Mouse (Mus musculus): ENCODE measurements around the gene Cfap43. TPM values are rescaled to one million over a fixed set of nuclear protein-coding genes. Genes with fewer than 3 reads are reported as not detected.
A peak's percentile ranks its signal among the peaks of the same experiment; 100 is the strongest.

Cfap43 gene
- polyA plus RNA-seq, 1 experiment from 2014 or later: 1.7 TPM

- H3K4me3 ChIP-seq: no peak overlapping the region
- H3K4me1 ChIP-seq: peaks cover 26% of the 10 kb centered on the region
- no peaks in the 10 kb centered on the region for H3K9me3 ChIP-seq (replicated peaks)
- H3K4me2 ChIP-seq (replicated peaks): no peak overlapping the region
- peak overlapping the region; percentile 98 for H3K27ac ChIP-seq
- ATAC-seq (ENCODE audit: low FRiP score): no peak
- no peaks in the 10 kb centered on the region for H3K27me3 ChIP-seq
- WGBS: 89% methylated on average over 4 of the region's 4 CpGs
- H3K36me3 ChIP-seq: 0 out of 2 replicates have a peak, but pooled peaks cover 2% of the 10 kb centered on the region
- no peak overlapping the region for H3K9ac ChIP-seq
Measured at GRCm38 (mm10) chr19:47910751-47911150, 8.3 kb downstream of the Cfap43 start.

- peak overlapping the region; percentile 60 for H3K4me2 ChIP-seq (replicated peaks)
- peak overlapping the region; percentile 98 for H3K27ac ChIP-seq
- peak overlapping the region; percentile 78 for H3K9ac ChIP-seq
- peak; percentile 3; the same call in 1 of the 2 replicates for ATAC-seq (ENCODE audit: low FRiP score)
- H3K27me3 ChIP-seq: no peaks in the 10 kb centered on the region
- H3K4me3 ChIP-seq: no peak overlapping the region
- H3K36me3 ChIP-seq: 0 out of 2 replicates have a peak, but pooled peaks cover 2% of the 10 kb centered on the region
- H3K4me1 ChIP-seq: peaks cover 29% of the 10 kb centered on the region
- 42% methylated on average over 4 of the region's 4 CpGs for WGBS
- H3K9me3 ChIP-seq (replicated peaks): no peaks in the 10 kb centered on the region
Measured at GRCm38 (mm10) chr19:47910117-47910618, 8.9 kb downstream of the Cfap43 start.

- ATAC-seq (ENCODE audit: low FRiP score): peak; percentile 85
- Histone ChIP-seq H3K36me3 (0 out of 2 replicates have a peak, but pooled peaks cover 2% of the 10 kb centered on the region), H3K27ac (peak overlapping the region; percentile 98), H3K4me3 (peak overlapping the region; percentile 30), H3K9ac (peak overlapping the region; percentile 78), H3K9me3 (replicated peaks) (no peaks in the 10 kb centered on the region), H3K4me1 (peaks cover 30% of the 10 kb centered on the region), H3K27me3 (no peaks in the 10 kb centered on the region), H3K4me2 (replicated peaks) (peak overlapping the region; percentile 60)
- 2% methylated on average over 10 of the region's 10 CpGs for WGBS
Measured at GRCm38 (mm10) chr19:47909387-47910116, 9.5 kb downstream of the Cfap43 start.

GRCm38 (mm10) chr19:47908961-47909371 is 10.1 kb downstream of the Cfap43 start:
- no peaks in the 10 kb centered on the region for H3K9me3 ChIP-seq (replicated peaks)
- peak overlapping the region; percentile 98 for H3K27ac ChIP-seq
- H3K27me3 ChIP-seq: no peaks in the 10 kb centered on the region
- H3K4me2 ChIP-seq (replicated peaks): peak overlapping the region; percentile 60
- H3K4me3 ChIP-seq: peak overlapping the region; percentile 30
- no peaks in the 10 kb centered on the region for H3K36me3 ChIP-seq
- ATAC-seq (ENCODE audit: low FRiP score): peak; percentile 53
- 30% methylated on average over 6 of the region's 6 CpGs for WGBS
- H3K4me1 ChIP-seq: peaks cover 30% of the 10 kb centered on the region
- H3K9ac ChIP-seq: peak overlapping the region; percentile 78

- Histone ChIP-seq H3K4me1 (peaks cover 42% of the 10 kb centered on the region), H3K27me3 (no peaks in the 10 kb centered on the region), H3K27ac (no peak overlapping the region), H3K4me2 (replicated peaks) (no peak overlapping the region), H3K9me3 (replicated peaks) (no peaks in the 10 kb centered on the region), H3K4me3 (no peak overlapping the region), H3K9ac (no peak overlapping the region), H3K36me3 (no peaks in the 10 kb centered on the region)
- WGBS: 93% methylated on average over 9 of the region's 9 CpGs
- no peak for ATAC-seq (ENCODE audit: low FRiP score)
Measured at GRCm38 (mm10) chr19:47907596-47907995, 11.5 kb downstream of the Cfap43 start.

- 86% methylated on average over 5 of the region's 5 CpGs for WGBS
- Histone ChIP-seq H3K27me3 (no peaks in the 10 kb centered on the region), H3K36me3 (no peaks in the 10 kb centered on the region), H3K9me3 (replicated peaks) (no peaks in the 10 kb centered on the region), H3K27ac (no peak overlapping the region), H3K9ac (no peak overlapping the region), H3K4me3 (no peak overlapping the region), H3K4me1 (peaks cover 48% of the 10 kb centered on the region), H3K4me2 (replicated peaks) (no peak overlapping the region)
- no peak for ATAC-seq (ENCODE audit: low FRiP score)
Measured at GRCm38 (mm10) chr19:47905603-47906002, 13.5 kb downstream of the Cfap43 start.

GRCm38 (mm10) chr19:47905081-47905480 is 14.0 kb downstream of the Cfap43 start:
- Histone ChIP-seq H3K4me1 (peaks cover 43% of the 10 kb centered on the region), H3K4me2 (replicated peaks) (no peak overlapping the region), H3K27ac (no peak overlapping the region), H3K4me3 (no peak overlapping the region), H3K36me3 (no peaks in the 10 kb centered on the region), H3K27me3 (no peaks in the 10 kb centered on the region), H3K9me3 (replicated peaks) (no peaks in the 10 kb centered on the region), H3K9ac (no peak overlapping the region)
- ATAC-seq (ENCODE audit: low FRiP score): no peak
- 90% methylated on average over 4 of the region's 4 CpGs for WGBS

- H3K4me2 ChIP-seq (replicated peaks): no peak overlapping the region
- H3K4me3 ChIP-seq: no peak overlapping the region
- no peak overlapping the region for H3K27ac ChIP-seq
- no peaks in the 10 kb centered on the region for H3K9me3 ChIP-seq (replicated peaks)
- peak; percentile 57; the same call in 1 of the 2 replicates for ATAC-seq (ENCODE audit: low FRiP score)
- H3K36me3 ChIP-seq: no peaks in the 10 kb centered on the region
- H3K27me3 ChIP-seq: no peaks in the 10 kb centered on the region
- 46% methylated on average over 4 of the region's 4 CpGs for WGBS
- H3K4me1 ChIP-seq: peaks cover 30% of the 10 kb centered on the region
- no peak overlapping the region for H3K9ac ChIP-seq
Measured at GRCm38 (mm10) chr19:47903679-47904078, 15.4 kb downstream of the Cfap43 start.

- Histone ChIP-seq H3K27me3 (no peaks in the 10 kb centered on the region), H3K36me3 (peaks cover 5% of the 10 kb centered on the region; the same call in 1 of the 2 replicates), H3K4me3 (no peak overlapping the region), H3K4me2 (replicated peaks) (no peak overlapping the region), H3K9ac (no peak overlapping the region), H3K4me1 (peaks cover 26% of the 10 kb centered on the region), H3K27ac (no peak overlapping the region), H3K9me3 (replicated peaks) (no peaks in the 10 kb centered on the region)
- WGBS: 75% methylated on average over 13 of the region's 13 CpGs
- peak; percentile 21; the same call in 1 of the 2 replicates for ATAC-seq (ENCODE audit: low FRiP score)
Measured at GRCm38 (mm10) chr19:47902316-47903201, 16.5 kb downstream of the Cfap43 start.

GRCm38 (mm10) chr19:47900558-47900957 is 18.5 kb downstream of the Cfap43 start:
- Histone ChIP-seq H3K27me3 (no peaks in the 10 kb centered on the region), H3K9ac (no peak overlapping the region), H3K4me2 (replicated peaks) (no peak overlapping the region), H3K4me1 (peaks cover 25% of the 10 kb centered on the region), H3K9me3 (replicated peaks) (no peaks in the 10 kb centered on the region), H3K36me3 (peaks cover 25% of the 10 kb centered on the region), H3K4me3 (no peak overlapping the region), H3K27ac (no peak overlapping the region)
- ATAC-seq (ENCODE audit: low FRiP score): no peak
- 84% methylated on average over 10 of the region's 10 CpGs for WGBS

- ATAC-seq (ENCODE audit: low FRiP score): no peak
- no peaks in the 10 kb centered on the region for H3K27me3 ChIP-seq
- WGBS: 70% methylated on average over 6 of the region's 6 CpGs
Measured at GRCm38 (mm10) chr19:47900012-47900411, 19.1 kb downstream of the Cfap43 start.

GRCm38 (mm10) chr19:47898472-47899079 is 20.5 kb downstream of the Cfap43 start:
- peaks cover 40% of the 10 kb centered on the region for H3K36me3 ChIP-seq
- no peaks in the 10 kb centered on the region for H3K9me3 ChIP-seq (replicated peaks)
- H3K4me3 ChIP-seq: no peak overlapping the region
- no peaks in the 10 kb centered on the region for H3K27me3 ChIP-seq
- H3K4me1 ChIP-seq: peaks cover 18% of the 10 kb centered on the region
- H3K4me2 ChIP-seq (replicated peaks): no peak overlapping the region
- no peak overlapping the region for H3K27ac ChIP-seq
- ATAC-seq (ENCODE audit: low FRiP score): no peak
- H3K9ac ChIP-seq: no peak overlapping the region
- 89% methylated on average over 8 of the region's 8 CpGs for WGBS

More at GRCm38 (mm10) chr19:47900012-47900411, 19.1 kb downstream of the Cfap43 start:
- H3K9ac ChIP-seq: no peak overlapping the region
- peaks cover 30% of the 10 kb centered on the region for H3K36me3 ChIP-seq
- peaks cover 21% of the 10 kb centered on the region for H3K4me1 ChIP-seq
- H3K4me2 ChIP-seq (replicated peaks): no peak overlapping the region
- H3K27ac ChIP-seq: no peak overlapping the region
- H3K9me3 ChIP-seq (replicated peaks): no peaks in the 10 kb centered on the region
- no peak overlapping the region for H3K4me3 ChIP-seq

All from hindbrain, embryonic 12.5 days (tissue).